Mouse (Mus musculus): ENCODE results near the gene Hist2h3b.

Hist2h3b gene

GRCm38 (mm10) chr3:96250890-96251289 is 17.6 kb upstream of the Hist2h3b start:
- no peak for TF ChIP-seq GATA4 (IDR thresholded peaks at IDR 0.05; ENCODE audit: insufficient replicate concordance, low read length)

- TF ChIP-seq GATA4 (IDR thresholded peaks at IDR 0.05; ENCODE audit: insufficient replicate concordance, low read length) = no peak
These were observed 16.7 kb upstream of the Hist2h3b start for GRCm38 (mm10) chr3:96251787-96252186.

- TF ChIP-seq GATA4 (IDR thresholded peaks at IDR 0.05; ENCODE audit: insufficient replicate concordance, low read length) = no peak
These were observed 13.6 kb upstream of the Hist2h3b start for GRCm38 (mm10) chr3:96254683-96255355.

- TF ChIP-seq GATA4 (IDR thresholded peaks at IDR 0.05; ENCODE audit: insufficient replicate concordance, low read length) = no peak
These were observed 12.4 kb upstream of the Hist2h3b start for GRCm38 (mm10) chr3:96255926-96256593.

- no peak for TF ChIP-seq GATA4 (IDR thresholded peaks at IDR 0.05; ENCODE audit: insufficient replicate concordance, low read length)
These were observed 11.3 kb upstream of the Hist2h3b start for GRCm38 (mm10) chr3:96257190-96257589.

GRCm38 (mm10) chr3:96260220-96260619 is 8.2 kb upstream of the Hist2h3b start:
- no peak for TF ChIP-seq GATA4 (IDR thresholded peaks at IDR 0.05; ENCODE audit: insufficient replicate concordance, low read length)

GRCm38 (mm10) chr3:96261623-96262022 is 6.8 kb upstream of the Hist2h3b start:
- no peak for TF ChIP-seq GATA4 (IDR thresholded peaks at IDR 0.05; ENCODE audit: insufficient replicate concordance, low read length)

- no peak for TF ChIP-seq GATA4 (IDR thresholded peaks at IDR 0.05; ENCODE audit: insufficient replicate concordance, low read length)
These were observed 6.1 kb upstream of the Hist2h3b start for GRCm38 (mm10) chr3:96262216-96262875.

GRCm38 (mm10) chr3:96262979-96263550 is 5.4 kb upstream of the Hist2h3b start, which contains the start of gene Hist2h4:
Gene Hist2h4 (minus strand): TSS chr3:96263311.
- TF ChIP-seq GATA4 (IDR thresholded peaks at IDR 0.05; ENCODE audit: insufficient replicate concordance, low read length) = no peak; the same call in 1 of the 2 replicates

- no peak for TF ChIP-seq GATA4 (IDR thresholded peaks at IDR 0.05; ENCODE audit: insufficient replicate concordance, low read length)
These were observed 4.7 kb upstream of the Hist2h3b start for GRCm38 (mm10) chr3:96263558-96264403.

- TF ChIP-seq GATA4 (IDR thresholded peaks at IDR 0.05; ENCODE audit: insufficient replicate concordance, low read length) = no peak
These were observed 4.0 kb upstream of the Hist2h3b start for GRCm38 (mm10) chr3:96264404-96264949.

GRCm38 (mm10) chr3:96266132-96266710 is 2.2 kb upstream of the Hist2h3b start:
- TF ChIP-seq GATA4 (IDR thresholded peaks at IDR 0.05; ENCODE audit: insufficient replicate concordance, low read length) = no peak

- TF ChIP-seq GATA4 (IDR thresholded peaks at IDR 0.05; ENCODE audit: insufficient replicate concordance, low read length) = no peak
These were observed 913 bp upstream of the Hist2h3b start for GRCm38 (mm10) chr3:96267541-96267940.

All from liver, adult (tissue).